Mouse (Mus musculus) cerebellum, postnatal 25 days (tissue): ENCODE measurements around the gene Map6.
"Not testable (repeated sequence)": the region's sequence is repeated elsewhere in the genome, so short reads cannot be mapped to it uniquely, and the experiment has no call there.

Experiments
- DNase-seq, 2 experiments: peaks; one replicate each; pipeline ENCODE4 v3.0.0; 2021; ENCODE audit warnings: mixed read lengths in 2 of 2

The Map6 gene

DNA sequence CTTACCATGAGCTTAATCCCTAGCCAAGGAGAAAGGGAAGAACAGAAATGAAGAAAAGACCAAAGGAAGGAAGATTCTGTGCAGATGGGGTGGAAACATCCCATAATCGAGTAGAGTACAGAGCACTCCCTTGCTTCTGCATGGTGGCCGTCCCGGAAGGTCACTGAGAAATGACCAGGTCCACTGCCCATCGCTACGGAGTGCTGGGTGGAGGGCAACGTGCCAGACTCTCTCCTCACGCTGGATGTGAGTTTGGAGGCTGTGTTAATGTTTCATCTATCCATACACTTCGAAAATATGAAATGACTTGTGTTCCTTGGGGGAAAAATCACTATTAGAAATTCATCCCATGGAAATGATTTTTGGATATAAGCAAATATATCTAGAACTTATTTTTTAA is 91.1 kb downstream of the Map6 start:
- DNase-seq, result no peak

DNA sequence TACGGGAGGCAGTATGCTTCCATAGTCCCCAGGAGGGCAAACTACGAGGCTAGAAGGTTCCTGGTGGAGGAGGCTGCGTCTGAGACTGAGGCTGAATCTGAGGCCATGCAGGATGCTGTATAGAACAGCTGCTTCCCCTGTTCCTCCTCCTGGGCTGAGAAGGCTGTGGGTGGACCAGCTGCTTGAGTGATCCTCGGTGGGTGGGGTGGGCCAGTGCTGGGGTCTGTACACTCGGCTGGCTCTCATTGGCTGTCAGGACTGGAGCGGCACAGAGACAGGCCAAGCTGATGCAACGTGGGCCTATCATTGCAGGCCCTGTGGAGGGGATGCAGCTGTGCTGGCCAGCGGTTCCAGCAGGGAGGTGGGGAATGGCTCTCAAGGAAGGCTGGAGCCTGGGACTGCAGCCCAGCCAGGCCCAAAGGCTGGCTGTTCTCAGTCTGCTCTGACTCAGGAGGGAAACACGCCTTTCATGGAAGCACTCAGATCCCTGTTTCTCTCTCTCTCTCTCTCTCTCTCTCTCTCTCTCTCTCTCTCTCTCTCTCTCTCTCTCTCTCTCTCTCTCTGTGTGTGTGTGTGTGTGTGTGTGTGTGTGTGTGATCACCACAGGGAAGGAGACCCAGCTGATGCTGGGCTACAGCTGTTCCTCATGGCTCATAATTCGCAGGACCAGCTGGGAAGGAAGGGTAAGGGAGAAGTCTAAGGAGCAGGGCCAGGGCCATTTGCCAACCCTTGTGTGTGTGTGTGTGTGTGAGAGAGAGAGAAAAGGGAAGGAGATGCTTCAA is 93.0 kb downstream of the Map6 start:
- DNase-seq, result peak in 1 of 2 experiments; percentile 29

DNA sequence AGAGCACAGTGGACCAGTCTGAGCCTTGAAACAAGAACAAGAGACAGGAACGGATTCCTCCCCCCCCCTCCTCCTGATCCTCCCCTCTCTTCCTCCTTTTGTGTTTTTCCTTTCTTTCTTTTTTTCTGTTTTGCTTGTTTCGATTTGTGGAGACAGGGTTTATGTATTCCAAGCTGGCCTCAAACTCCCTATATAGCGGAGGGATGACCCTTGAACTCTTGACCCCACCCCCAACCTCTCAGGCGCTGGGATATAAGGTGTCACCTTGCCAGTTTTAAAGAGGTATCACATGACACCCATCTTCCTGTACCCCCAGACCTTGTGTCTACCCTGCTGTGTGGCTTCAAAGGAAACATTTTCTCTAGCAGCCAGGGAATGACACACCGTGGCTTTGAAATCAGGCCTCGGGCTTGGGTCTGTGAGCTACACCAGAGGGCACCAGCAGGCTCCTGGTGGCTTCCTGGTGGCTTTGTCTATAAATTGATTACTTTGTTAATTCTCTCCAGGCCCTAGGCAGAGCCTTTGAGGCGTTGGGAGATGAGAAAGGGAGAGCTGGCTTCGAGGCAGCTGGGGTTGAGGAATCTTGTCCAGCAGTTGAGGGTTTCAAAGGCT is 93.7 kb downstream of the Map6 start:
- no peak for DNase-seq

DNA sequence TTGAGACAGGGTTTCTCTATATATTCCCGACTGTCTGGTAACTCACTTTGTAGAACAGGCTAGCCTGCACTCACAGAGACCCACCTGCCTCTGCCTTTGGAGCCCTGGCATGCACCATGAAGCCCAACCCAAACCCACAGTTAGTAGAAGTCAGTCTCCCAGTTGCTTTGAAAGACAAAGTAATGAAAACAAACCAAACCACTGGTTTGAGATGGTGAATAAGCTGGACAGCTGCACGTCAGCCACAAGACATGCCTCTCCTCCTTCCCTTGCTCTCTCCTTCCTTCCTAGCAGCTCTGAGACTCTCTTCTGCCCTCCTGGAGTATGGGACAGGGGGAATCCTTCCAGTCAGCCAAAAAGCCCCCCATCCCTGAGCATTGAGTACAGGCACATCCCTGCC is 94.9 kb downstream of the Map6 start:
- DNase-seq, result no peak

DNA sequence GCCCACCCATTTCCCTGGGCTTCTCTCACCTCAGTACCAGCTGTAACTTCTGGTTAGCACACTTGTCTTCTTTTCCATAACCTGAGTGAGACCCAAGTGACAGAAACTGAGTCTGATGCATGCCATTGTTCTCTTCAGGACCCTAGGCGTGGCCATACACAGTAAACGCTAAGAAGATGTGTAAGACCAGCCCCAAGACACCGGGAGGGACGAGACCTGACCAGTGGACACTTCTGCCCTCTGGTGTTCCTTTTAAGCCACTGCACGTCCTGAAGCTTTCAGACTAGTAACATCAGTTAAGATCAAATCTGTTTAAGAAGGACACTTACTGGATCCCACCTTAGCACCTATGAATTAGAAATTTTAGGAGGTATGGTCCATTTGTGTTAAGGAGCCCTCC is 97.8 kb downstream of the Map6 start:
- DNase-seq, result peak; percentile 70 to 82

DNA sequence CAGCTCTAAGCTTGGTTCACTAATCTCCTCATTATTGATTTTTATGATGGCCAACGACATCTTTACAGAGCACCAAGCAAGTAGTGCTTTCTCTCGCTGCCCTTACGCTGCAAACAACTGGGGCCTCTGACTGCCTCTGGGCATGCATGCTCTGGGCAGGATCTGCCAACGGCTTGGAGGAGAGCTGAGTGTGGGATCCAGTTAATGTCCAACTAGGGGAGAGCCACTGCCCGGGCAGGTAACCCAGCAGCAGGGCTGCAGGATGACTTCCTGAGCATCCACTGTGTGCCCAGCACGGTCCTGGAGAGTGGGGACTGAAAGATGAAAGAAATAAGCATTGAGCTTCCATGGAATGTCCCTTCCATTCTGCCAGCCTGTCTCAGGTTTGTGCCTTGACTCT is 99.5 kb downstream of the Map6 start:
- no peak for DNase-seq

DNA sequence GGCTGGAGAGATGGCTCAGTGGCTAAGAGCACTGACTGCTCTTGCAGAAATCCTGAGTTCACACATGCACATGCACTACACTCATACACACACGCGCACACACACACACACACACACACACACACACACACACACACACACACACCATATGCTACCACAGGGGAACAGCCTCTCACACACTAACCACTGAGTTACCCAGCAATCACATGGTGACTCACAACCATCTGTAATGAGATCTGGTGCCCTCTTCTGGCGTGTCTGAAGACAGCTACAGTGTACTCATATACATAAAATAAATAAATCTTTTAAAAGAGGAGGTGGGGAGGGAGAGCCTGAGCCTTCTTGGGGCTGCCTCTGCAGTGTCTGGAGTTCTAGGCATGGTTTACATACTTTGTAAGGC is 107.1 kb downstream of the Map6 start:
- not testable (repeated sequence) for DNase-seq

DNA sequence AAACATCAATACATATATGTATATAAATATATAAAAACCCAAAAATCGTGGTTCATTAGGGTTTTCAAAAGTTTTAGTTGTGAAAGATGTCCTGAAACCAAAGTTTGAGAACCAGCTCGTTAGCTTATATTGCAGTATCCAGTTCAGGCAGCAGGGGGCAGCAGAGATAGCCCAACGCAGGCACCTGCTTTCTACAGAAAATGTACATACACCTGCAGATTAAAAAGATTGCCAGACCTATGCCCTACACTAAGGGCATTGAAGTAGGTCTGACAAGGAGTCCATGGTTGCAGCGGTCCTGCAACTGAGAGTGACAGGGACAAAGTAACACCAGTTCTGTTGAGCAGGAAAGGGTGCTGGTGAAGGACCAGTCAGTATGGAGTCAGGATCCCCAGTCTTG is 108.2 kb downstream of the Map6 start:
- DNase-seq, result peak; percentile 89 to 92

DNA sequence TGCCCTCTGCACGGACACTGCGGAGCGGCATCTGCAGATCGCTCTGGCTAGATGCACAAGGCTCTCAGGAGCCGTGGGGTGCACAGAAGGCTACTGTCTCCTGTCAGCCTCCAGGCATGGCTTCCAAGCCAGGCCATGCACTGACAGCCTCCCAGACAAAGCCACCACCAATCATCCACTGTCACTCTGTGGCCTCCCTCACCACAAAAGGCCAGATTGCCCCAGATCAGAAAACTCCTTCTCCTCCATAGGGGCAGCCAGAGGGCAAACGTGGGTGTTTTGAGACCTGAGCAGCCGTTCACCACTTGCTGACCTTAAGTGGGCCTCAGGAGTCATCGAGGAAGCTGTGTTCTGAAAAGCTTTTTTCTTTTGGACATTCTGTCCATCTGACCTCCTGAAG is 111.6 kb downstream of the Map6 start:
- DNase-seq, result peak in 1 of 2 experiments; percentile 29

DNA sequence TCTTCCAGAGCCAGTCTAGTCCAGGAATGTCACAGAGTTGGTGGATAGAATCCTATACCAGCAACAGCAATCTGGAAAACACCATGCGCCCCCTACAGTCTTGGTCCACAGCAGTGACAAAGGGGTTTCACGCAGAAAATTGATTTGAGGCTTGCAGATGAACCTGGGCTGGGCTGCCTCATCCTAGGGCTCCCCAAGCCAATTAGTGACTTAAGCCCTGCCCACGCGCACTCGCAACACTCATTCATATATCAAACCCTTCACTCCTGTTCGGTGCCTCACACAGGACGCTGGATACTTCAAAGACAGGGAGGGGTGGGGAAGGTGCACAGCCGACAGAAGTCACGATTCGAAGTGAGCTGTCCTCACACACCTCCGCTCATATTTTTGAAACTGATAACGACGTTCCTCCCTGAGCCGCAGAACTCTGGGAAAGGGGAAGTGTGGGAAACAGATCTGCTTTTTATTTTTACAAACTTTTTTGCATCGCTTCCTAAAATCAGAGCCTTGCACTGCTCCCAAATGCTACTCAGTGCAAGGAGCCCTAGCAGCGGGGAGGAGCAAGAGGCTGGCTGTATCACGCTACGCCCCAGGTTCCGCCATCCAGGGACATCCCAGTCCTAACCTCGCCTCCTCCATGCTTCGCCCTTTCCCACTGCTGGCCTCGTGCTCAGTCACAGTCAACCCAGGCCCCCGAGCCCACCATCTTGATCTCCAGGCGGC is 113.4 kb downstream of the Map6 start:
- peak; percentile 37 to 57 for DNase-seq

DNA sequence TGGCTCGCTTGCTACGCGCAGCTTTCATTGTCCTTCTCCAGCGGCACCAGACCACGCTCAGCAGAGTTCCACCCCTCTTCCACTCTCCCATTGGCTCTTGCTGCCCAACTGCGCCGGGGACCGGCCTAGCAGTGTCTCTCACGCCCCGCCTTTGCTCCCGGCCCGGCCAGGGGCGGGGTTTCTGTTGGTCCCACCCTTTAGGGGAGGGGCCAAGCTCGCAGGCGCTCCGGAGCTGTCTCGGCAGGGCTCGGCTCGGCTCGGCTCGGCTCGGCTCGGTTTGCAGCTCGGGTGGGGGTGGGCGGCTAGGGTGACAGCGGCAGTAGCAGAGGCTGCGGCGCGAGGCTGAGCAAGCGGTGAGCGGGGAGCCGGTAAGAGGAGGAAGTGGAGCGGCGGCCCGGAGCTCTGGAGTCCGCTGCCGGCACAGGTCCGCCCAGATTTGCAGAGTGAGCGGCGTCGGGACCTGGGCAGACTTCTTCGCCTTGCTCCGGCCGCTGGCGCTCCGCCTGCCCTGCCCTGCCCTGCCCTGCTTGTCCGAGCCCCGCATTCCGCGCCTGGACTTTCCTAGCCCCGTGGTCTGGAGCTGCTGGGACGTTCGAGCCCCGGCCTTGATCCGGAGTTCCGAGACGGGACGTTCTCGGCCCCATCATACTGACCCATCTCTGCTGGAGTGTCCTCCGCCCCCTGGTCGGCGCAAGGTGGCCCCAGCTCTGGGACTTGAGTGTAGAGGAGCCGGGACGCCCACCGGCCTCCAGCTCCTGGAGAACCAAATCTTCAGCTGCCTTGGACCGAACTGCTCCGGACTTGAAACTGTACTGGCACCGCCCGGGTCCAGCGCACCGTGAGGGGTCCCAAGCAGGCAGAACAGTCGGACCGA is 114.2 kb downstream of the Map6 start, which contains the start of gene Gdpd5:
TSS of gene Gdpd5 (plus strand) at position 201 of the 874 bp plus-strand sequence.
- DNase-seq, result peak; percentile 100

DNA sequence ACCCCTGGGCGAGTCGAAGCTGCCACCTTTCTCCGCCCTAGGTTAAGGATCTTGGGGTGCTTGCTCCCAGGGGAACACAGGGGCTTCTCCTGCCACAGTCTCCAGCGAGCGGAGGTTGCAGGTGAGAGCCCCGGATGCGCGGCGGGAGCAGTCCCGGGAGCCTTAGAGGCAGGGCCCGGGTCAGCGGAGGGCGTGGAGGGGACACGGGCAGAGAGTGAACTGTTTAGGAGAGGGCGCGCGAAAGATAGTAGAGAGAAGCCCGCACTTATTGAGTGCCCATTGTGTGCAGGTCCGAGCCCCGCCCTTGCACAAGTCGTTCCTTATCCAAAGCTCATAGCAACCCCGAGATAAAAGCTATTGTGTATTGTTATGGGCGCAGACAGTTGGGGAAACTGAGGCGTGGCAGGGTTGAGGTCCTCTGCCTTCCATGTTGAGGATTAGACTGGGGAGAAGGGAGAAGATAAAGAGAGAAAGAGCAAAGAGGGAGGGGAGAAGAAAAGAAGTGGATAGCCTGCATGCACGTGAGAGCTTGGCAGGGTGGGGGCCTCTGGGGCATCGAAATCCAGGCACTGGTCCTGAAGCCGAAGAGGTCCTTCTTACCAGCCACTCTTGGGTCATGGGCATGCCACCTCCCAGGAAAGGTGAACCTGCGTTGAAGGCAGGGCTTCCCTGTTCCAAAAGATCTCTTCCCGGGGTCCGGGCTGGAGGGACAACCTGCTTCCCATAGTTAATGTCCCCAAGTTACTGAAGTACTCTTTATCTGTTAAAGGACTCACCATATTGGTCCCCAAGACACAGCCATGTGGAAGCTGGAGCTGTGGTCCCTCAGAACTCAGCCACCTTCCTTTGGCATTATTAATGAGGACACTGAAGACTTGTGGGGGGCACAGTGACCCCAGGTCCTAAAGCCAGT is 115.1 kb downstream of the Map6 start:
- peak; percentile 37 to 60 for DNase-seq

DNA sequence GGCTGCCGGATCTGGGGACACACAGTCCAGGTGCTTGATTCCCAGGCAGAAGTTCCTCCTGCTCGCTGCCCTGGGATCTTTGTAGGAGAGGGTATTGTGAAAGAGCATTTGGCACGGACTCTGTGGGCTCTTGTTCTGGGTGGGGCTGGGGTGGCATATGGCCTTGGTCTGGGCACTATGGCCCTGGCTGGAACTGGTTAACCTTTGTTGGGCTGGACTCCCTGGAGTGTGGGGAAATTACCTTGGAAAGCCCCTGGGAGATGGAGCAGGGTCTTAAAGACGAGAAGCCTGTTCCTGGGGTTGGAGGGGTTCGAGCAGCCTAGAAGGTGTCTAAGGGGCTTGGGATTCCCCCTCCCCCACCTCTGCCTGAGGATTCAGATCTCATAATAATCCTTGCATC is 116.0 kb downstream of the Map6 start:
- DNase-seq, result peak; percentile 41 to 42

DNA sequence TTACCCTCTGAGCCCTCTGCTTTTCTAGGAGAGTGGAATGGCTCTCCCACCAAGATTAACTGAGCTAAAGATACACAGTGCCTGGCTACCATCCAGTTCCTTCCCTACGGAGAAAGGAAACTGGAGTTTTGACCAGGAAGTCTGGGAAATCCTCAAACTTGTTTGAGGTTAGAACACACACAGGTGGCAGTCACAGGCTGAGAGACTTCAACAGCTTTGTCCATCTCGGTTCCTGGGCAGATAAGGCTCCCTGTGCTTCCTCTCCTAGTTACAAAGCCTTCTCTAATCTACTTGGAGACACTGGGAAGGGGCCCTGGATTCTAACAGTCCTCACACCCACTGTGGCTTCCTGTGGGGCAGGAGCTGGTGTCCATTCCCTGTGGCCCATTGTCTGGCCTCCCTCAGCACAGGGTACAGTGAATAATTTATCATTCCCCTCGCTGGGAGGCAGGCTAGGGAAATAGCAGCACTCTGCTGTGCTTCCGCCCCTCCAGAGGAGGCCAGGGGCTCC is 116.9 kb downstream of the Map6 start:
- DNase-seq, result no peak

DNA sequence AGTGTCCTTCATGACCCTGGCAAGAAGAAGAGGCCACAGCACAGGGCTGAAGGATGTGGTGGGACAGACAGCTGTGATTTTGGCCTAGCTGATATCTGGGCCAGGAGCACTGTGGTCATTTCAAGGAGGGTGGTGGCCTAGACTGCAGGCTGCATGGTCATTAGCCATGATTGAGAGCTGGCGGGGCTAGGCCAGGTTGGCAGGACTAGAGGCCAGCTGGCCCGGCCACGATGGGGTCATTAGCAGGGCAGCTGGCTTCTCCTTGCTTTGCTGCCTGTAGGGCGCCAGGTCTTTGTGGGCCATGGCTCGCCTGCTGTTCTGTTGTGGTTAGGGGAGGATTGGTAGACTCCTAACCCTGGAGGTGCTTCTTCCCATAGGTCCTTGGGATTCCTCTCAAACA is 118.8 kb downstream of the Map6 start:
- peak; percentile 76 to 82 for DNase-seq
